Mouse (Mus musculus) stomach, embryonic 16.5 days (tissue): ENCODE measurements around the gene B3galt1. TPM values are rescaled to one million over a fixed set of nuclear protein-coding genes. Genes with fewer than 3 reads are reported as not detected.

Experiments used
- ATAC-seq: fragments of 200-750 bp; cut with Nextera tagmentation; 2 replicates; pipeline ENCODE4 v1.8.0; 2017; ENCODE audit warnings: moderate number of reproducible peaks, moderate TSS enrichment; ENCODE audit not compliant: insufficient read depth, low FRiP score
- H3K27ac ChIP-seq: fragments of 300-500 bp; sonication (generic); 2 replicates; pipeline ENCODE4 v1.5.1; 2014; ENCODE audit warnings: low read length
- H3K27me3 ChIP-seq: fragments of 300-500 bp; sonication (generic); 2 replicates; pipeline ENCODE4 v1.6.1; 2014; ENCODE audit warnings: low read length, control low read depth, mixed read lengths; ENCODE audit not compliant: control insufficient read depth, insufficient read depth
- H3K36me3 ChIP-seq: fragments of 300-500 bp; sonication (generic); 2 replicates; pipeline ENCODE4 v1.6.1; 2014; ENCODE audit warnings: low read length; ENCODE audit not compliant: control insufficient read depth, insufficient read depth
- H3K4me1 ChIP-seq: fragments of 300-500 bp; sonication (generic); 2 replicates; pipeline ENCODE4 v1.6.1; 2014; ENCODE audit warnings: low read length, control low read depth, mixed read lengths; ENCODE audit not compliant: control insufficient read depth, insufficient read depth
- H3K4me2 ChIP-seq: fragments of 300-500 bp; sonication (generic); 2 replicates; pipeline ENCODE4 v1.6.1; 2014; ENCODE audit warnings: low read depth, low read length, mixed read lengths
- H3K4me3 ChIP-seq: fragments of 300-500 bp; sonication (generic); replicated peaks from 2 replicates; pipeline ENCODE4 v1.5.1; 2014; ENCODE audit warnings: mild to moderate bottlenecking, low read length
- H3K9ac ChIP-seq: fragments of 300-500 bp; sonication (generic); 2 replicates; pipeline ENCODE4 v1.6.1; 2014; ENCODE audit warnings: low read length
- H3K9me3 ChIP-seq: fragments of 300-500 bp; sonication (generic); replicated peaks from 2 replicates; pipeline ENCODE4 v1.6.1; 2016; ENCODE audit warnings: low read length, control low read depth; ENCODE audit not compliant: control insufficient read depth
- WGBS: fragments of 180-500 bp; shearing (Covaris S2); extraction: QIAGEN DNeasy Blood & Tissue Kit; methylation state at CpG from one replicate; pipeline ENCODE4 v1.1.7; 2014; 5-methylcytosine and 5-hydroxymethylcytosine counted together
- polyA plus RNA-seq: library from polyadenylated mRNA; unstranded; fragments of >200 nt; fragmentation: Nextera tagmentation; extraction: Ambion mirVana; gene quantifications from 2 replicates; pipeline ENCODE4 v1.2.1, GENCODE M21; 2015

B3galt1 gene
- polyA plus RNA-seq, 1 experiment from 2014 or later: 3.9 TPM

- H3K4me1 ChIP-seq: no peaks in the 10 kb centered on the region
- H3K9me3 ChIP-seq: no peaks in the 10 kb centered on the region
- no peak for ATAC-seq
- 74% methylated on average over 3 of the region's 3 CpGs for WGBS
- no peak overlapping the region for H3K9ac ChIP-seq
- no peaks in the 10 kb centered on the region for H3K36me3 ChIP-seq
- H3K27me3 ChIP-seq: no peaks in the 10 kb centered on the region
- H3K4me3 ChIP-seq: no peak overlapping the region
- H3K4me2 ChIP-seq: no peak overlapping the region
- H3K27ac ChIP-seq: no peak overlapping the region
These were observed 417.9 kb downstream of the B3galt1 start for GRCm38 (mm10) chr2:67983563-67983962.

- no peaks in the 10 kb centered on the region for H3K4me1 ChIP-seq
- H3K4me2 ChIP-seq: no peak overlapping the region
- 81% methylated on average over 3 of the region's 3 CpGs for WGBS
- H3K27me3 ChIP-seq: no peaks in the 10 kb centered on the region
- no peaks in the 10 kb centered on the region for H3K36me3 ChIP-seq
- no peak for ATAC-seq
- H3K9ac ChIP-seq: no peak overlapping the region
- H3K27ac ChIP-seq: no peak overlapping the region
- H3K9me3 ChIP-seq: no peaks in the 10 kb centered on the region
- no peak overlapping the region for H3K4me3 ChIP-seq
These were observed 419.5 kb downstream of the B3galt1 start for GRCm38 (mm10) chr2:67985133-67985532.

- no peaks in the 10 kb centered on the region for H3K4me1 ChIP-seq
- no peaks in the 10 kb centered on the region for H3K9me3 ChIP-seq
- ATAC-seq: no peak
- no peak overlapping the region for H3K9ac ChIP-seq
- H3K27me3 ChIP-seq: no peaks in the 10 kb centered on the region
- no peak overlapping the region for H3K4me3 ChIP-seq
- H3K36me3 ChIP-seq: no peaks in the 10 kb centered on the region
- 93% methylated on average over 1 of the region's 1 CpGs for WGBS
- H3K4me2 ChIP-seq: no peak overlapping the region
- no peak overlapping the region for H3K27ac ChIP-seq
These were observed 427.8 kb downstream of the B3galt1 start for GRCm38 (mm10) chr2:67993421-67993820.

GRCm38 (mm10) chr2:68003091-68003490 lies 437.4 kb downstream of the B3galt1 start:
- Histone ChIP-seq H3K4me1 (no peaks in the 10 kb centered on the region), H3K27ac (no peak overlapping the region), H3K4me3 (no peak overlapping the region), H3K36me3 (no peaks in the 10 kb centered on the region), H3K27me3 (no peaks in the 10 kb centered on the region), H3K4me2 (no peak overlapping the region), H3K9ac (no peak overlapping the region), H3K9me3 (no peaks in the 10 kb centered on the region)
- no peak for ATAC-seq
- WGBS: 64% methylated on average over 1 of the region's 1 CpGs

GRCm38 (mm10) chr2:68005210-68005609 lies 439.5 kb downstream of the B3galt1 start:
- no peak overlapping the region for H3K9ac ChIP-seq
- no peaks in the 10 kb centered on the region for H3K4me1 ChIP-seq
- ATAC-seq: no peak
- 86% methylated on average over 9 of the region's 9 CpGs for WGBS
- no peaks in the 10 kb centered on the region for H3K36me3 ChIP-seq
- no peak overlapping the region for H3K4me2 ChIP-seq
- H3K27me3 ChIP-seq: no peaks in the 10 kb centered on the region
- H3K4me3 ChIP-seq: no peak overlapping the region
- H3K9me3 ChIP-seq: no peaks in the 10 kb centered on the region
- H3K27ac ChIP-seq: no peak overlapping the region

- ATAC-seq: no peak
- 53% methylated on average over 7 of the region's 7 CpGs for WGBS
- Histone ChIP-seq H3K27ac (no peak overlapping the region), H3K4me1 (no peaks in the 10 kb centered on the region), H3K36me3 (no peaks in the 10 kb centered on the region), H3K27me3 (no peaks in the 10 kb centered on the region), H3K9ac (no peak overlapping the region), H3K9me3 (no peaks in the 10 kb centered on the region), H3K4me2 (no peak overlapping the region), H3K4me3 (no peak overlapping the region)
These were observed 440.0 kb downstream of the B3galt1 start for GRCm38 (mm10) chr2:68005711-68006110.

GRCm38 (mm10) chr2:68011336-68011735 lies 445.7 kb downstream of the B3galt1 start:
- no peaks in the 10 kb centered on the region for H3K27me3 ChIP-seq
- H3K4me2 ChIP-seq: no peak overlapping the region
- no peak overlapping the region for H3K27ac ChIP-seq
- H3K36me3 ChIP-seq: no peaks in the 10 kb centered on the region
- 78% methylated on average over 4 of the region's 4 CpGs for WGBS
- H3K4me3 ChIP-seq: no peak overlapping the region
- no peaks in the 10 kb centered on the region for H3K4me1 ChIP-seq
- no peaks in the 10 kb centered on the region for H3K9me3 ChIP-seq
- no peak for ATAC-seq
- no peak overlapping the region for H3K9ac ChIP-seq

GRCm38 (mm10) chr2:68020251-68020680 lies 454.6 kb downstream of the B3galt1 start:
- no peaks in the 10 kb centered on the region for H3K36me3 ChIP-seq
- H3K4me2 ChIP-seq: no peak overlapping the region
- H3K27me3 ChIP-seq: no peaks in the 10 kb centered on the region
- ATAC-seq: no peak
- H3K4me3 ChIP-seq: no peak overlapping the region
- H3K9ac ChIP-seq: no peak overlapping the region
- 84% methylated on average over 5 of the region's 5 CpGs for WGBS
- no peaks in the 10 kb centered on the region for H3K9me3 ChIP-seq
- no peaks in the 10 kb centered on the region for H3K4me1 ChIP-seq
- H3K27ac ChIP-seq: no peak overlapping the region

GRCm38 (mm10) chr2:68021541-68022152 lies 456.0 kb downstream of the B3galt1 start:
- no peak for ATAC-seq

More at GRCm38 (mm10) chr2:68021541-68022152, 456.0 kb downstream of the B3galt1 start:
- Histone ChIP-seq H3K4me1 (no peaks in the 10 kb centered on the region), H3K27me3 (no peaks in the 10 kb centered on the region), H3K4me3 (no peak overlapping the region), H3K9me3 (no peaks in the 10 kb centered on the region), H3K4me2 (no peak overlapping the region), H3K27ac (no peak overlapping the region), H3K9ac (no peak overlapping the region), H3K36me3 (no peaks in the 10 kb centered on the region)
- WGBS: 69% methylated on average over 6 of the region's 6 CpGs
